Mouse (Mus musculus) heart, embryonic 10.5 days (tissue): ENCODE measurements around the gene Rprm. TPM values are rescaled to one million over a fixed set of nuclear protein-coding genes. Genes with fewer than 3 reads are reported as not detected.
A peak's percentile ranks its signal among the peaks of the same experiment; 100 is the strongest.

Experiments
- DNase-seq: peaks from one replicate; pipeline ENCODE4 v3.0.0-alpha.2; 2017; ENCODE audit warnings: low spot score
- H3K27ac ChIP-seq: fragments of 300-500 bp; sonication (generic); 2 replicates; pipeline ENCODE4 v1.5.1; 2016; ENCODE audit warnings: mild to moderate bottlenecking
- H3K27me3 ChIP-seq: fragments of 300-500 bp; sonication (generic); 2 replicates; pipeline ENCODE4 v1.6.1; 2016; ENCODE audit warnings: mild to moderate bottlenecking; ENCODE audit not compliant: poor library complexity, insufficient read depth, severe bottlenecking
- H3K36me3 ChIP-seq: fragments of 300-500 bp; sonication (generic); 2 replicates; pipeline ENCODE4 v1.6.1; 2016; ENCODE audit warnings: mild to moderate bottlenecking, moderate library complexity
- H3K4me1 ChIP-seq: fragments of 300-500 bp; sonication (generic); 2 replicates; pipeline ENCODE4 v1.6.1; 2016; ENCODE audit warnings: mild to moderate bottlenecking
- H3K4me3 ChIP-seq: fragments of 300-500 bp; sonication (generic); 2 replicates; pipeline ENCODE4 v1.5.1; 2016; ENCODE audit warnings: mild to moderate bottlenecking, moderate library complexity
- H3K9me3 ChIP-seq: fragments of 300-500 bp; sonication (generic); 2 replicates; pipeline ENCODE4 v1.6.1; 2016; ENCODE audit warnings: mild to moderate bottlenecking, moderate library complexity
- WGBS: fragments of 180-500 bp; shearing (Covaris S2); methylation state at CpG from one replicate; pipeline ENCODE4 v1.1.7; 2016; 5-methylcytosine and 5-hydroxymethylcytosine counted together
- polyA plus RNA-seq: library from polyadenylated mRNA; unstranded; fragments of >200 nt; fragmentation: Nextera tagmentation; extraction: Ambion mirVana; gene quantifications from 2 replicates; pipeline ENCODE4 v1.2.1, GENCODE M21; 2016

Rprm gene
- polyA plus RNA-seq = 1.1 and 2.8 TPM in 2 replicates

DNA sequence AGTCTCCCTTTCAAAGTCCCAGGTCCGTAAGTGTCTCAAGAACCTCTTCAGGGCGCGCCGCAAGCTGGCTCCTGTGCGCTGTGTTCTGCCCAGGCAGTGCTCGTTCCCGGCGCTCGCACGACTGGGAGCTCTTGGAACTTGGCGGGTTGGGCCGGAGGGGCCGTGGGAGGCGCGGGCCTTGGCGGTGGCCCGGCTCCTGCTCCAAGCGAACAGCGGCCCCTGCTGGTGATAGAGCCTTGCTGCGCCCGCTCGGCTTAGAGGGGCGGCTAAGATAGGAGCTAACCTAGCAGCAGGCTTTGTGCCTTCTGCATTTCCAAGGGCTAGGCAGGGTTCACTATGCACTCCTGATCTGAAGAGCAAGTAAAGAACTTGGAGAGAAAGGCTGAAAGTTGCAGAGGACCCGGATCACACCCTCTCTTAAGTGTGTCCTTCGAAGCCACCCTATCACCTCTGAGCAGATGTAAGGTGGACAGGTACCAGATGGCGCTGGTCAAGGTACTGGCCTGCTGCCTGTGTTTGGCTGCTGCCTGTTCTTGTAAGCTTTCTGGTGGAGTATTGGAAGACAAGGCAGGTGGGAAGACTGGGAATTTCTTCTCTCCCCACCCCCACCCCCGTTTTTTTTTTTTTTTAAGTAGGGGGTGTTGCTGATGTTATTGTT is at the start of gene Rprm:
Gene Rprm (minus strand): TSS at position 123 of the 658 bp plus-strand sequence.
- Histone ChIP-seq H3K27me3 (peaks cover 21% of the 10 kb centered on the region), H3K4me1 (peaks cover 12% of the 10 kb centered on the region), H3K9me3 (no peaks in the 10 kb centered on the region), H3K4me3 (peak within 1 kb of the TSS; percentile 64), H3K36me3 (no peaks in the 10 kb centered on the region), H3K27ac (peak within 1 kb of the TSS; percentile 56; the same call in 1 of the 2 replicates)
- DNase-seq = peak; percentile 86
- 5% methylated on average over 27 of the region's 27 CpGs for WGBS

GRCm38 (mm10) chr2:54119305-54119704 is 34.0 kb upstream of the Rprm start:
- H3K9me3 ChIP-seq = no peaks in the 10 kb centered on the region
- WGBS = 79% methylated on average over 6 of the region's 6 CpGs
- DNase-seq = no peak
- no peaks in the 10 kb centered on the region for H3K4me1 ChIP-seq
- H3K4me3 ChIP-seq = no peak overlapping the region
- H3K36me3 ChIP-seq = no peaks in the 10 kb centered on the region
- H3K27ac ChIP-seq = no peak overlapping the region
- H3K27me3 ChIP-seq = no peaks in the 10 kb centered on the region

- WGBS = 25% methylated on average over 3 of the region's 3 CpGs
- Histone ChIP-seq H3K9me3 (no peaks in the 10 kb centered on the region), H3K27ac (no peak overlapping the region), H3K36me3 (no peaks in the 10 kb centered on the region), H3K4me3 (no peak overlapping the region), H3K27me3 (no peaks in the 10 kb centered on the region), H3K4me1 (no peaks in the 10 kb centered on the region)
- DNase-seq = no peak
Measured at GRCm38 (mm10) chr2:54118881-54119280, 33.5 kb upstream of the Rprm start.

GRCm38 (mm10) chr2:54111294-54111693 is 25.9 kb upstream of the Rprm start:
- Histone ChIP-seq H3K4me1 (no peaks in the 10 kb centered on the region), H3K9me3 (no peaks in the 10 kb centered on the region), H3K4me3 (no peak overlapping the region), H3K27ac (no peak overlapping the region), H3K36me3 (no peaks in the 10 kb centered on the region), H3K27me3 (no peaks in the 10 kb centered on the region)
- 62% methylated on average over 2 of the region's 2 CpGs for WGBS
- no peak for DNase-seq

- WGBS = 61% methylated on average over 1 of the region's 1 CpGs
- no peak for DNase-seq
- Histone ChIP-seq H3K27me3 (no peaks in the 10 kb centered on the region), H3K36me3 (no peaks in the 10 kb centered on the region), H3K4me3 (no peak overlapping the region), H3K4me1 (no peaks in the 10 kb centered on the region), H3K9me3 (no peaks in the 10 kb centered on the region), H3K27ac (no peak overlapping the region)
Measured at GRCm38 (mm10) chr2:54106232-54106726, 20.9 kb upstream of the Rprm start.

- Histone ChIP-seq H3K9me3 (no peaks in the 10 kb centered on the region), H3K27me3 (no peaks in the 10 kb centered on the region), H3K4me3 (no peak overlapping the region), H3K27ac (no peak overlapping the region), H3K4me1 (no peaks in the 10 kb centered on the region), H3K36me3 (no peaks in the 10 kb centered on the region)
- DNase-seq = no peak
- 77% methylated on average over 1 of the region's 1 CpGs for WGBS
Measured at GRCm38 (mm10) chr2:54099939-54100338, 14.6 kb upstream of the Rprm start.

DNA sequence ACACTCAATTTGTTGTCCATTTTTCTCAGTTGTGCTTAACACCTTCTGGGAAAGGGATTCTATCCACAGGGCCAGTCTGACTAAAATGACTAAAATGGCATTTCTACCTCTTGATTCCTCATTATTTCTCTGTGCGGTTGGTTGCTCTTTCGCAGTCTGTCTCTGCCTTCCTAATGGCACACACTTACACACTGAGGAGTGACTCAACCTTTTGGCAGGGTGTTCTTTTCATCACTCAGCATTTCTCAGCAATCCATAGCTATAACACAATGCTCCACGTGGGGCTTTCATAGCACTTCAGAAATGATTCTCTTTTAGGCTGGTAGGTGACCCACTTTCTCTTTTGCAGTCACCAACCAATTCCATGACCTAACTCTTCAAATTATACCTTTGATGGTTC is 7.3 kb upstream of the Rprm start:
- WGBS = 80% methylated on average over 3 of the region's 3 CpGs
- no peaks in the 10 kb centered on the region for H3K36me3 ChIP-seq
- no peaks in the 10 kb centered on the region for H3K27me3 ChIP-seq

DNA sequence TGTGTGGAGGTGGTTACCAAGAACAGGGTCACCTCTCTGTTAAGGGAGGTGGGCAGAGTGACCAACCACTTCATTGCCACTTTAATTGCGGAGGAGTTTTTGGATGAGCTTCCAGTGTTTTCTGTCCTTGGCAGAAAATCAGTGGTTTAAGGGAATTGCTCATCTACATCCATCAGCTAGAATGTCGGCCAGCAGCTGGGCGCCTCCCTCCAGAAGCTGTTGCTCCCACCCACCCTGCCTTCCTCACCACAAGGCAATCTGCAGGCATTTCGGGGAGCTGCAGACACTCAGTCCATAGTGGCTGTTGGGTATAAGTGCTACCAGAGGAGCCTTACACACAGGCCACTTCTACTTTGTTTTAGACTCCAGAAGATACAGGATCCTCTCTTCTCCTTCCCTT is 902 bp upstream of the Rprm start:
- no peaks in the 10 kb centered on the region for H3K36me3 ChIP-seq
- peaks cover 21% of the 10 kb centered on the region for H3K27me3 ChIP-seq
- H3K9me3 ChIP-seq = no peaks in the 10 kb centered on the region
- no peak overlapping the region for H3K27ac ChIP-seq
- no peak overlapping the region for H3K4me3 ChIP-seq
- WGBS = 59% methylated on average over 4 of the region's 4 CpGs
- peaks cover 12% of the 10 kb centered on the region for H3K4me1 ChIP-seq
- DNase-seq = no peak

More for the DNA sequence above, 7.3 kb upstream of the Rprm start:
- Histone ChIP-seq H3K4me1 (no peaks in the 10 kb centered on the region), H3K27ac (no peak overlapping the region), H3K4me3 (no peak overlapping the region), H3K9me3 (no peaks in the 10 kb centered on the region)
- DNase-seq = no peak

- 3% methylated on average over 51 of the region's 51 CpGs for WGBS
- H3K4me1 ChIP-seq = peaks cover 12% of the 10 kb centered on the region
- peak overlapping the region; percentile 56; the same call in 1 of the 2 replicates for H3K27ac ChIP-seq
- H3K36me3 ChIP-seq = no peaks in the 10 kb centered on the region
- no peaks in the 10 kb centered on the region for H3K9me3 ChIP-seq
- H3K4me3 ChIP-seq = peak overlapping the region; percentile 64
- H3K27me3 ChIP-seq = peaks cover 21% of the 10 kb centered on the region
- peak; percentile 75 for DNase-seq
Measured at GRCm38 (mm10) chr2:54084737-54085429, 469 bp downstream of the Rprm start.

DNA sequence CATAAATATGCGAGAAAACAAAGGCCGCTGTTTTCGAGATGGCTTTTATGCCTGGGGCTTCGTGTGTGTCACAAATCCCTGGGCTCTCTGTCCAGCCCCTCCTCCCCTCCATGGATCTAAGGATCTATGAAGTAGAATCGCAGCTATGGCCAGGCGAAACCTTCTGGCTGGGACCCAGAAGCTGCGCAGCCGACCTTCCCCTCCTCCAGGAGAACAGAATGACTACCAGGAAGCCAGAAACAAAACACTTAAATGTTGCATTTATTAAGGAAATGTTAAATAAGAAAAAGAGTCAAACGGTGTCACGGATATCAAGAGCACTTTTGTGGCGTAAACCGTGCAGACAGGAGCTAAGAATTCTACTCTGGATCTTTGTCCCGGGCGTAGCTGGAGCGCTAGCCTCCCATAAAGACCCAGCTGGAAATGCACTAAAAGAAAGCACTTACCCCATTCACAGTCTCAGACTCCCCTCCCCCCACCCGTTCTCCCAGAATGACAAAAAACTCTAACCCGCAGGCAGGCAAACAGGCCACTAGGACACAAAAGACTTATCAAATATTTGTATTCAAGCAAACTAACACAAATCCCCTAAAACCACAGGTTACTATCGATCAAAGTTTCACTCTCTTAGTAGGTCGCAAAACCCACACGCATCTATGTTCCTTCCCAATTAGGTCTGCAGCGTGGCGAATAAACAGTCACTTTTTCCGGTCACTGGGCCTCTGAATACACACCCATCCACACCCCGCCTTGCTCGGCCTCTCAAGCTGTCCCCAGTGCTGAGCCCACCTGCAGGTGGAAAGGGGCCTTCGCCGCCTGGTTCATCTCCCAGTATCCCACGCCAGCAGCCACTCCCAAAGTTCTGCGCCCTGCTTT is 1.3 kb downstream of the Rprm start:
- no peaks in the 10 kb centered on the region for H3K36me3 ChIP-seq
- no peak for DNase-seq
- H3K4me3 ChIP-seq = peak overlapping the region; percentile 64
- H3K27me3 ChIP-seq = peaks cover 21% of the 10 kb centered on the region
- no peak overlapping the region for H3K27ac ChIP-seq
- peaks cover 12% of the 10 kb centered on the region for H3K4me1 ChIP-seq
- WGBS = 4% methylated on average over 29 of the region's 29 CpGs
- no peaks in the 10 kb centered on the region for H3K9me3 ChIP-seq

DNA sequence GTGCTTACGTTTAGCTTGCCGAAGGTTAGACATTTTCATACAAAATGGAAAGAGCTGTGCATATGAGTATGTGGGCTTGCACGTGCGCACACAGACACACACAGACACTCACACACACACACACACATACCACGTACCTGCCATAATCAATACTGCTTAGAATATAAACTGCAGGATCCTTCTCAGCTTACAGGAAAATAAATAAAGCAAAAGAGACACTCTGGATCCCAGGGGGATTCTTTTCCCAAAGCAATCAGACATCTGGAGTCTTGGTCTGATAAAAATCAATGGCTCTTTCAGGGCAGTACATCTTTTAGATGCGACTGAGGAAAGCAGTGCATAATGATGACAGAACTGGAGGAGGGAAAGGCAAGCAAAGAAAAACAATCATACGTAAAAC is 6.4 kb downstream of the Rprm start:
- WGBS = 75% methylated on average over 7 of the region's 7 CpGs
- no peak overlapping the region for H3K4me3 ChIP-seq
- no peak for DNase-seq
- H3K36me3 ChIP-seq = no peaks in the 10 kb centered on the region
- peaks cover 9% of the 10 kb centered on the region for H3K27me3 ChIP-seq
- H3K9me3 ChIP-seq = no peaks in the 10 kb centered on the region
- 0 out of 2 replicates have a peak, but pooled peaks cover 3% of the 10 kb centered on the region for H3K4me1 ChIP-seq
- H3K27ac ChIP-seq = no peak overlapping the region

DNA sequence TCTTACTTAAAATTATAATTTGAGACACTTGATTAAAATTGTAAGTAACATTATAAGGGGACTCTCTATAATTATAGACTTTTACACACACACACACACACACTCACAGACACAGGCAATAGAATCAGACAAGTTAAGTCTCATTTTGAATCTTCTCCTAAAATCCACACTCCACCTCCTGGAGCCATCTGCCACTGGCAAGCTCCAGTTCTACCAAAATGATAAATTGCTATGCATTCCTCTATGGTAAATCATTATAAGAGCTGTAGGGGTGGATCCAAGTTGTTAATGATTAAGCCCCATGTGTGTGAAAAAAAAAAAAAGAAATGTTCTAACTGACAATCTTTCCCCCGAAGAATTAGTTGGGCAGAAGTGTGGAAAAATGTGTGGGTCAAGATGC is 13.8 kb downstream of the Rprm start:
- H3K4me3 ChIP-seq = no peak overlapping the region

More for the DNA sequence above, 13.8 kb downstream of the Rprm start:
- DNase-seq = no peak
- 80% methylated on average over 1 of the region's 1 CpGs for WGBS
- Histone ChIP-seq H3K4me1 (no peaks in the 10 kb centered on the region), H3K36me3 (no peaks in the 10 kb centered on the region), H3K9me3 (no peaks in the 10 kb centered on the region), H3K27me3 (no peaks in the 10 kb centered on the region), H3K27ac (no peak overlapping the region)
